Mouse (Mus musculus): ENCODE data around the gene Trim10.

DNA sequence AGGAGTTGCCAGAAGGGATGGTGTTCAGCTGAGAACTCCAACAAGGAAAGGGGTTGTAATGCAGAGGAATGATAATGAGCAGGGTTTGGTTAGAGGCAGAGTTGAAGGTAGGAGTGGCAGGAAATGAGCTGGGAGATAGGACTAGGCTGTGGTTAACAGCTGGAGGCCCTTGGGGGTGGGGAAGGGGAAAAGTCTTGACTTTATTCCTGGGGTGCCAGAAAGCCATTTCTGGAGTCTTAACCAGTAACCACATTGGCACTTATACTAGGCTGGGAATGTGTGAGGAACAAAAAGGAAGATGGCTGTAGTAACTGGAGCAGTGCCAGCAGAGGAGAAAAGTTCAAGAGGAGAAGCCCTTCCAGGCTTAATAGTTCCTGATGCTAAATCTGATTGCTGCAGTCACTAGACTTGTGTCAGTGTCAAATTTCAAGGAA, 25.1 kb upstream of the Trim10 start:
- no peak for TF ChIP-seq CTCF (IDR thresholded peaks at IDR 0.05; ENCODE audit: extremely low read depth, insufficient read depth, insufficient read length, insufficient replicate concordance)
- TF ChIP-seq POLR2A (IDR thresholded peaks at IDR 0.05; ENCODE audit: low read depth, low read length), result no peak

Data from spleen, adult 2 months (tissue).